11 mouse cellular contexts compared by ENCODE assay signal in the genomic region with DNA sequence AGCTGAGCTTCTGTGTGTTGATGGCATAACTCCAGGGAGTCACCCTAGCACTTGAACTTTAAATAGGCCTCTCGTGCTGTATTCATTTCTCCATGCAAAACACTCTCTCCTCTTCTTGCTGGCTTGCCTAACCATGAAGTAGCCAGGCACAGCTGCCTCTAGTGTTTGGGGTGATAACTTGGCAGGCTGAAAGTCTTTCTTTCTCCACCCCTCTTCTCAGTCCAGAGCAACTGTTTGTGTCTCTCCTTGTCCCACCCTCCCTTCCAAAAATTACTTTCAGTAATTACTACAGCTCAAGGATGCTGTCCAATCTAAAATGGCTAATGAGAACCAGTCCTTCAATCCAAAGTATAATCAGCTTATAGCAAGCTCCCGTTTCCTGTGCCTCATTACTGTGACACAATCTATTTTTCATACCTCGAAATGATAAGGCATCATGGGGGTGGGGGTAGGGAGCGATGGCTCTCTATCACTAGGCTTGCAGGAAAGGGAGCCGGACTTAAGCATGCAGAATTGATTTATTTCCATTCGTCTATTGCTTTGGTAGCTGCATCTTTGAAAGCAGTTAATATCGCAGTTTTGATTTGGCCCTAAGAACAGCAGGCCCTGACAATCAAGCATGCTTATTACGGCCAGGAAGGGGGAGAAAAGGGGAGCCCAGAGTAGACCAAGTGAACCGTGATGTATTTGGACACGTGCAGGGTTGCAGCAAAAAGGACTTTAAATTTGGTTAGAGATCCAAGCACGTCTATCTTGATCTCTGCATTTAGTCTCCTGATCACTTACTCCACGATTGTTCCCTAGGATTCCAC.
DNase-seq lines count a peak whose midpoint lies in the region; ATAC-seq and TF ChIP-seq lines count a peak whose summit lies in the region.
"Had no signal": no experiment of that assay in that cellular context is flagged by ENCODE, and none has a peak within 500 bp of the region (broad histone marks: within the 10 kb centered on the region; RNA-seq: fewer than 3 reads in every experiment).

No protein-coding gene starts in this region.

- H3K9ac ChIP-seq in liver, adult 2 months (ENCODE audit: low read depth, low read length): no peak overlapping the region
- H3K9ac ChIP-seq in liver, embryonic 12.5 days: no peak overlapping the region
- H3K9ac ChIP-seq in forebrain, embryonic 11.5 days (ENCODE audit: low read length): no peak overlapping the region; the same call in 1 of the 2 replicates
- H3K9ac ChIP-seq in heart, embryonic 16.5 days (ENCODE audit: low read length): no peak overlapping the region
- no peak overlapping the region for H3K9ac ChIP-seq in midbrain, embryonic 15.5 days
- H3K9ac ChIP-seq: lung, embryonic 15.5 days had no signal

- 74% methylated on average over 12 of the region's 12 CpGs for WGBS in liver, adult 2 months
- WGBS in liver, embryonic 12.5 days (ENCODE audit: insufficient replicate concordance): 64% methylated on average over 12 of the region's 12 CpGs
- WGBS in forebrain, embryonic 11.5 days: 26% methylated on average over 12 of the region's 12 CpGs
- WGBS in heart, embryonic 16.5 days: 41% methylated on average over 12 of the region's 12 CpGs
- 14% methylated on average over 12 of the region's 12 CpGs for WGBS in midbrain, embryonic 15.5 days

- DNase-seq in liver, adult 2 months (ENCODE audit: extremely low read depth, low read depth, low spot score): peak; percentile 25
- peak; percentile 55 for DNase-seq in forebrain, embryonic 11.5 days (ENCODE audit: low spot score)
- no peak for DNase-seq in cerebellum, adult 11 months
- DNase-seq in left cerebral cortex, adult 8-10 months (ENCODE audit: low spot score in 2 of 2): no peak
- no peak for DNase-seq in ovary, postnatal 14 days (ENCODE audit: low spot score)
- DNase-seq: thymus, postnatal 25 days had no signal

- no peak overlapping the region for H3K4me2 ChIP-seq in liver, embryonic 12.5 days
- peak overlapping the region; percentile 18; the same call in 1 of the 2 replicates for H3K4me2 ChIP-seq in forebrain, embryonic 11.5 days (ENCODE audit: low read depth, low read length, severe bottlenecking)
- H3K4me2 ChIP-seq in heart, embryonic 16.5 days (ENCODE audit: low read depth, low read length): peak overlapping the region; percentile 30; the same call in 1 of the 2 replicates
- peak overlapping the region; percentile 24; the same call in 1 of the 2 replicates for H3K4me2 ChIP-seq in midbrain, embryonic 15.5 days

- no peaks in the 10 kb centered on the region for H3K27me3 ChIP-seq in liver, adult 2 months (ENCODE audit: control insufficient read depth, insufficient read depth, low read length)
- no peaks in the 10 kb centered on the region for H3K27me3 ChIP-seq in liver, embryonic 12.5 days (replicated peaks)
- H3K27me3 ChIP-seq in forebrain, embryonic 11.5 days (ENCODE audit: control insufficient read depth, insufficient read depth, low read length): no peaks in the 10 kb centered on the region
- H3K27me3 ChIP-seq in heart, embryonic 16.5 days (ENCODE audit: control insufficient read depth, insufficient read depth, low read length): no peaks in the 10 kb centered on the region
- H3K27me3 ChIP-seq in midbrain, embryonic 15.5 days (replicated peaks): no peaks in the 10 kb centered on the region
- H3K27me3 ChIP-seq: lung, embryonic 15.5 days had no signal

- H3K9me3 ChIP-seq in liver, embryonic 12.5 days (replicated peaks): no peaks in the 10 kb centered on the region
- no peaks in the 10 kb centered on the region for H3K9me3 ChIP-seq in forebrain, embryonic 11.5 days (ENCODE audit: control insufficient read depth, low read length)
- no peaks in the 10 kb centered on the region for H3K9me3 ChIP-seq in heart, embryonic 16.5 days (replicated peaks; ENCODE audit: control insufficient read depth, low read length)
- H3K9me3 ChIP-seq in midbrain, embryonic 15.5 days: no peaks in the 10 kb centered on the region
- H3K9me3 ChIP-seq: limb, embryonic 10.5 days; lung, embryonic 15.5 days had no signal

- H3K4me3 ChIP-seq in liver, adult 2 months (ENCODE audit: insufficient read depth, low read depth, low read length): no peak overlapping the region
- no peak overlapping the region for H3K4me3 ChIP-seq in liver, embryonic 12.5 days
- no peak overlapping the region for H3K4me3 ChIP-seq in forebrain, embryonic 11.5 days (ENCODE audit: low read depth, low read length)
- H3K4me3 ChIP-seq in heart, embryonic 16.5 days (ENCODE audit: low read length): no peak overlapping the region
- H3K4me3 ChIP-seq in midbrain, embryonic 15.5 days: no peak overlapping the region
- H3K4me3 ChIP-seq: limb, embryonic 10.5 days; lung, embryonic 15.5 days had no signal

- no peak overlapping the region for H3K27ac ChIP-seq in liver, adult 2 months (replicated peaks; ENCODE audit: insufficient read depth, low read depth, low read length)
- H3K27ac ChIP-seq in liver, embryonic 12.5 days: no peak overlapping the region
- peak overlapping the region; percentile 65 for H3K27ac ChIP-seq in forebrain, embryonic 11.5 days (ENCODE audit: low read depth, low read length)
- peak overlapping the region; percentile 51 for H3K27ac ChIP-seq in heart, embryonic 16.5 days (ENCODE audit: low read length)
- H3K27ac ChIP-seq in midbrain, embryonic 15.5 days: peak overlapping the region; percentile 10; the same call in 1 of the 2 replicates
- H3K27ac ChIP-seq: limb, embryonic 10.5 days; lung, embryonic 15.5 days had no signal

- H3K79me2 ChIP-seq in liver, adult 2 months (ENCODE audit: control insufficient read depth, insufficient read depth, low read length): no peaks in the 10 kb centered on the region

- no peak for ATAC-seq in liver, embryonic 12.5 days
- ATAC-seq in forebrain, embryonic 11.5 days (replicated peaks; ENCODE audit: low FRiP score): peak; percentile 69
- ATAC-seq in heart, embryonic 16.5 days (replicated peaks; ENCODE audit: extremely low read depth, insufficient read depth, low FRiP score): peak; percentile 65; the same call in 1 of the 2 replicates
- ATAC-seq in midbrain, embryonic 15.5 days (replicated peaks): 0 out of 2 replicates have a peak, but pooled peaks have one; percentile 58

- TF ChIP-seq CTCF in liver, adult 2 months (IDR thresholded peaks at IDR 0.05; ENCODE audit: low read depth, low read length): no peak

- H3K4me1 ChIP-seq in liver, adult 2 months (ENCODE audit: control insufficient read depth, insufficient read depth, low read length): no peaks in the 10 kb centered on the region
- no peaks in the 10 kb centered on the region for H3K4me1 ChIP-seq in liver, embryonic 12.5 days
- H3K4me1 ChIP-seq in forebrain, embryonic 11.5 days (replicated peaks; ENCODE audit: control insufficient read depth, insufficient read depth, low read length): peaks cover 15% of the 10 kb centered on the region
- H3K4me1 ChIP-seq in heart, embryonic 16.5 days (ENCODE audit: control insufficient read depth, insufficient read depth, low read length): peaks cover 18% of the 10 kb centered on the region
- H3K4me1 ChIP-seq in midbrain, embryonic 15.5 days: peaks cover 26% of the 10 kb centered on the region

- TF ChIP-seq POLR2A in liver, adult 2 months (IDR thresholded peaks at IDR 0.05; ENCODE audit: extremely low read depth, insufficient read depth, low read length): no peak

- no peaks in the 10 kb centered on the region for H3K36me3 ChIP-seq in liver, adult 2 months (ENCODE audit: control insufficient read depth, insufficient read depth, low read length)
- H3K36me3 ChIP-seq in liver, embryonic 12.5 days: no peaks in the 10 kb centered on the region
- H3K36me3 ChIP-seq in forebrain, embryonic 11.5 days (ENCODE audit: control insufficient read depth, insufficient read depth, low read length): no peaks in the 10 kb centered on the region
- no peaks in the 10 kb centered on the region for H3K36me3 ChIP-seq in heart, embryonic 16.5 days (ENCODE audit: control insufficient read depth, insufficient read depth)
- no peaks in the 10 kb centered on the region for H3K36me3 ChIP-seq in midbrain, embryonic 15.5 days (replicated peaks)
- H3K36me3 ChIP-seq: limb, embryonic 10.5 days; lung, embryonic 15.5 days had no signal

Comparison
In these comparisons a context has a peak if more than half of its experiments do, and no peak if none do; other contexts are left out.
1. DNase-seq: peak in liver, adult 2 months (single experiment) and forebrain, embryonic 11.5 days (single experiment); none in cerebellum, adult 11 months (single experiment), left cerebral cortex, adult 8-10 months (0 of 2) and ovary, postnatal 14 days (single experiment).
2. H3K27ac ChIP-seq: peak in forebrain, embryonic 11.5 days (single experiment), heart, embryonic 16.5 days (single experiment) and midbrain, embryonic 15.5 days (single experiment); none in liver, adult 2 months (single experiment) and liver, embryonic 12.5 days (single experiment).